Mouse (Mus musculus): ENCODE data around the gene Cmtm4.

- TF ChIP-seq CTCF (IDR thresholded peaks at IDR 0.05 in 2 of 3, conservative IDR thresholded peaks at IDR 0.05 in 1 of 3; ENCODE audit: control insufficient read depth in 1 of 3, insufficient read depth in 1 of 3, low read depth in 2 of 3, low read length in 3 of 3, poor library complexity in 1 of 3, severe bottlenecking in 1 of 3), result no peak
- no peak for TF ChIP-seq MAFK (IDR thresholded peaks at IDR 0.05; ENCODE audit: borderline replicate concordance, low read depth, low read length)
- no peak for TF ChIP-seq POLR2A (IDR thresholded peaks at IDR 0.05; ENCODE audit: control insufficient read depth in 1 of 2, insufficient read depth in 1 of 2, low read depth in 1 of 2, low read length in 2 of 2, poor library complexity in 1 of 2)
- TF ChIP-seq NRF1 (IDR thresholded peaks at IDR 0.05; ENCODE audit: insufficient read depth, low read depth, low read length, poor library complexity, severe bottlenecking), result no peak
- TF ChIP-seq TAL1 (IDR thresholded peaks at IDR 0.05; ENCODE audit: low read length), result no peak
- TF ChIP-seq GABPA (IDR thresholded peaks at IDR 0.05; ENCODE audit: low read depth, low read length), result no peak
- TF ChIP-seq ETS1 (IDR thresholded peaks at IDR 0.05; ENCODE audit: low read depth, low read length), result no peak
- TF ChIP-seq USF1 (IDR thresholded peaks at IDR 0.05; ENCODE audit: low read depth, low read length), result no peak
- no peak for TF ChIP-seq GATA1 (IDR thresholded peaks at IDR 0.05; ENCODE audit: low read depth, low read length)
Measured at GRCm38 (mm10) chr8:104416022-104416421, 20.4 kb upstream of the Cmtm4 start.
